Mouse (Mus musculus) small intestine, adult 2 months (tissue): ENCODE measurements at regions not wholly inside any gene's neighbourhood (a gene's known extent, or its start where the extent isn't known, plus 50 kb on each side); places are given as distances from the start of the nearest gene placed in this dataset.

Experiments used
- H3K27ac ChIP-seq: fragments of 200-500 bp; 2 replicates; pipeline ENCODE4 v1.5.1; 2012; ENCODE audit warnings: low read depth, low read length, control low read depth, inconsistent platforms; ENCODE audit not compliant: insufficient read depth
- H3K27me3 ChIP-seq: fragments of 200-500 bp; 2 replicates; pipeline ENCODE4 v1.6.1; 2012; ENCODE audit warnings: mild to moderate bottlenecking, moderate library complexity, low read length, inconsistent platforms; ENCODE audit not compliant: control insufficient read depth, insufficient read depth
- H3K36me3 ChIP-seq: fragments of 200-500 bp; 2 replicates; pipeline ENCODE4 v1.6.1; 2012; ENCODE audit warnings: mild to moderate bottlenecking, low read length, control low read depth, inconsistent platforms; ENCODE audit not compliant: control insufficient read depth, insufficient read depth
- H3K4me1 ChIP-seq: fragments of 200-500 bp; 2 replicates; pipeline ENCODE4 v1.6.1; 2012; ENCODE audit warnings: low read length, inconsistent platforms, mixed read lengths; ENCODE audit not compliant: control insufficient read depth, insufficient read depth, insufficient read length
- H3K4me3 ChIP-seq: fragments of 200-500 bp; 2 replicates; pipeline ENCODE4 v1.5.1; 2012; ENCODE audit warnings: low read depth, mild to moderate bottlenecking, control low read depth, inconsistent platforms, low read length, moderate library complexity
- CTCF ChIP-seq: fragments of 200-500 bp; IDR thresholded peaks from 2 replicates; pipeline ENCODE4 v1.5.1; 2012; ENCODE audit warnings: low read depth, mild to moderate bottlenecking, control low read depth, inconsistent platforms, low read length, moderate library complexity, mixed read lengths; ENCODE audit not compliant: insufficient replicate concordance, insufficient read length; ENCODE audit errors: extremely low read depth
- POLR2A ChIP-seq: fragments of 200-500 bp; IDR thresholded peaks from 2 replicates; pipeline ENCODE4 v1.6.1; 2012; ENCODE audit warnings: low read depth, mild to moderate bottlenecking, control low read depth, inconsistent platforms, low read length, moderate library complexity
- WGBS: fragments of 180-500 bp; shearing (Covaris S2); methylation state at CpG from one replicate; pipeline ENCODE4 v1.1.7; 2018; 5-methylcytosine and 5-hydroxymethylcytosine counted together

DNA sequence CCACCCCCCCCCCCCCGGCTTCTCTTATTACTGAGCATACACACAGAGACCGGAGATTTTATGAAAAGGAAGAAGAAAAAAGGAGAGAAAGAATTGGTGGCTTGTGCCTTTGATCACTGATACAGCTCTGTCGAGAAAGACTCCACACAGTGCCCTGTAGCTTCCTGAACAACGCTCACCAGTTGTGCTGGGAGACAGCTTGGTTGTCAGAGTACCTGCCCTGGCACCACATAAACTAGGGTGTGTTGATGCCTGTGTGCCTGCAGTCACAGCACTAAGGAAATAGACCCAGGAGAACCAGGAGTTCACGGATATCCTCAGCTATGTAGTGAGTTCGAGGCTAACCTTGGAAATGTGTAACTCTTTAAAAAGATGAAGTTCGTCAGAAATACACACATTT, 66.7 kb upstream of the Dapk1 start:
- Histone ChIP-seq H3K4me1 (no peaks in the 10 kb centered on the region), H3K4me3 (no peak overlapping the region), H3K27ac (no peak overlapping the region), H3K27me3 (no peaks in the 10 kb centered on the region), H3K36me3 (no peaks in the 10 kb centered on the region)
- no peak for TF ChIP-seq POLR2A
- no peak for TF ChIP-seq CTCF
- WGBS: 68% methylated on average over 7 of the region's 7 CpGs

DNA sequence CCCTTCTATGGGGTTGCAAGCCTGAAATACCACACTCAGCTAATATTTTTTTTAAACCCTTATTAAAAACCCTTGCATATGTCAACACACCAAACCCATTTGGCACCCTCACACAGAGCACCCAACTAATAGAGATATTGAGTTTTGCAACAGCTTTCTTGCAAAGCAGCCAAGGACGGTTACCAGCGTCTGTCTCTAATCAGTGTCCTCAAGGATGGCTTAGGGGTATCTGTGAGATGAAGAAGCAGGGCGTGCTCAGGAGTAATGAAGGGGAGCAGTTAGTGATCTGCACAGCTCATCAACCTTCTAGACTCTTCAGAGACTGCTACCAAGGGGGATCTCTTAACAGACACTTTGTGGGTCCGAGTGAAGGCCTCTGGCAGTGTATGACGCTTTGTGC, 65.0 kb upstream of the Dapk1 start:
- no peak overlapping the region for H3K27ac ChIP-seq
- TF ChIP-seq POLR2A (no peak), CTCF (no peak)
- H3K27me3 ChIP-seq: no peaks in the 10 kb centered on the region
- 82% methylated on average over 5 of the region's 5 CpGs for WGBS
- no peaks in the 10 kb centered on the region for H3K36me3 ChIP-seq
- no peak overlapping the region for H3K4me3 ChIP-seq
- no peaks in the 10 kb centered on the region for H3K4me1 ChIP-seq

GRCm38 (mm10) chr13:60538110-60538509, 63.6 kb upstream of the Dapk1 start:
- no peak for TF ChIP-seq CTCF
- TF ChIP-seq POLR2A: no peak
- H3K4me3 ChIP-seq: no peak overlapping the region
- no peaks in the 10 kb centered on the region for H3K36me3 ChIP-seq
- H3K27me3 ChIP-seq: no peaks in the 10 kb centered on the region
- WGBS: 74% methylated on average over 8 of the region's 8 CpGs
- H3K27ac ChIP-seq: no peak overlapping the region
- H3K4me1 ChIP-seq: no peaks in the 10 kb centered on the region

DNA sequence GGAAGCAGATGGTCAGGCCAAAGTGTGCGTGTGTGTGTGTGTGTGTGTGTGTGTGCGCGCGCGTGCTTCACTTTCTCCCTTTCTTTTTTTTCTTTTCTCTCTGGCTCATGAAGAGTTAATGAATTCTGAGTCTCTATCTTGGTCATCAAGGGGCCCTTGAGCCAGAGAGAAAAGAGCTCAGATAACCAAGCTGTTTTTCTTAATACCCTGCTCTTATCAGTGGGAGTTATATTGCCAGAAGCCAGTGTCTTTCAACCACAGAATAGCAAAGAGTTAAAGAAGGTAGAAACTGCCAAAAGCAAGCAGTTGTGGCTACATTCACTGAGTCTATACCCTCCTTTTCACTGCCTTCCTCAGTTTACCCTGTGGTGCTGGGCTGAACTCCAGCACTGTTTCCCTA, 60.6 kb upstream of the Dapk1 start:
- Histone ChIP-seq H3K36me3 (no peaks in the 10 kb centered on the region), H3K4me3 (no peak overlapping the region), H3K27me3 (no peaks in the 10 kb centered on the region), H3K27ac (no peak overlapping the region), H3K4me1 (no peaks in the 10 kb centered on the region)
- TF ChIP-seq CTCF (no peak), POLR2A (no peak)
- 87% methylated on average over 5 of the region's 5 CpGs for WGBS

DNA sequence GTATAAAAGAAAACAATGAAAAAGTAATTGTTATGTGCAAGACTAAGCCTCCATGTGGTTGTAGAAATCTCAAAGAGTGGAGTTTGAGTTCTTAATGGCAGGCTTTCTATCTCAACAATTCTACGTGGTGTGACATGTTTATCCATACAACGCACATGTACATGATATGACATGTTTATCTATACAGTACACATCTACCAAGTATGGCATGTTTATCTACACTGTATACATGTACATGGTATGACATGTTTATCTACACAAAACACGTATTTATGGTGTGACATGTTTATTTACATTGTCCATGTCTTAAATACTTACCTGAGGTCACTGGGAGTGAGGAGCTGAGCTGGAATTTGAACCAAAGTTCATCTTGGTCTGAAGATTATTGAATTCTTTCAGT, 57.4 kb upstream of the Dapk1 start:
- 81% methylated on average over 3 of the region's 3 CpGs for WGBS
- no peaks in the 10 kb centered on the region for H3K27me3 ChIP-seq
- no peak overlapping the region for H3K4me3 ChIP-seq
- no peaks in the 10 kb centered on the region for H3K4me1 ChIP-seq
- no peak overlapping the region for H3K27ac ChIP-seq
- TF ChIP-seq POLR2A (no peak), CTCF (no peak)
- H3K36me3 ChIP-seq: no peaks in the 10 kb centered on the region

GRCm38 (mm10) chr13:60545999-60546733, 55.6 kb upstream of the Dapk1 start:
- no peak overlapping the region for H3K4me3 ChIP-seq
- H3K4me1 ChIP-seq: no peaks in the 10 kb centered on the region
- WGBS: 78% methylated on average over 2 of the region's 2 CpGs
- H3K27ac ChIP-seq: no peak overlapping the region
- TF ChIP-seq CTCF (no peak), POLR2A (no peak)
- no peaks in the 10 kb centered on the region for H3K27me3 ChIP-seq
- H3K36me3 ChIP-seq: no peaks in the 10 kb centered on the region
